Mouse (Mus musculus): ENCODE measurements around the gene Whrn. TPM values are rescaled to one million over a fixed set of nuclear protein-coding genes. Genes with fewer than 3 reads are reported as not detected.
A peak's percentile ranks its signal among the peaks of the same experiment; 100 is the strongest.

Gene Whrn
- polyA plus RNA-seq, 1 experiment from 2014 or later, result 5.9 TPM

DNA sequence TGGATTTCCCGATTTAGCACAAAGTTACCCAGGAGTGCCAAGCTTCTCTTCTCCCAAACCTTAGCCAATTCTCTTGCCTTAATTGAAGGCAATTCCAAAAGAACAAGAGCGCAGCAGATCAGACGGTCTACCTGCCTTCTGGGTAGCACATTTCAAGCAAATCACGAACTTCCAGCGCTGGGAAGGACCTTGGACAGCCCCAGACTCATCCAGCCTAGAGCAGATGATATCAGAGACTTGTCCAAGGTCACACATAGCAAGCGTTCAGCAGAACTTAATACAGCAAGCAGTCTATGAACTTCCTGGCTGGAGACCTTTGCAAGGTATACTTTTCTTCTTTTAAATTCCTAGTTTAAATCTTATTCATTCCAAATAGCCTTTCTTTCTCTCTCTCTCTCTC lies 4.3 kb downstream of the Whrn start:
- Histone ChIP-seq H3K27ac (no peak overlapping the region), H3K36me3 (no peaks in the 10 kb centered on the region), H3K27me3 (peaks cover 21% of the 10 kb centered on the region), H3K4me2 (no peak overlapping the region), H3K9ac (no peak overlapping the region), H3K4me1 (peaks cover 36% of the 10 kb centered on the region), H3K4me3 (no peak overlapping the region), H3K9me3 (no peaks in the 10 kb centered on the region)
- ATAC-seq (ENCODE audit: insufficient number of reproducible peaks, insufficient read depth, low FRiP score, low TSS enrichment, low read depth), result no peak
- 73% methylated on average over 6 of the region's 6 CpGs for WGBS

DNA sequence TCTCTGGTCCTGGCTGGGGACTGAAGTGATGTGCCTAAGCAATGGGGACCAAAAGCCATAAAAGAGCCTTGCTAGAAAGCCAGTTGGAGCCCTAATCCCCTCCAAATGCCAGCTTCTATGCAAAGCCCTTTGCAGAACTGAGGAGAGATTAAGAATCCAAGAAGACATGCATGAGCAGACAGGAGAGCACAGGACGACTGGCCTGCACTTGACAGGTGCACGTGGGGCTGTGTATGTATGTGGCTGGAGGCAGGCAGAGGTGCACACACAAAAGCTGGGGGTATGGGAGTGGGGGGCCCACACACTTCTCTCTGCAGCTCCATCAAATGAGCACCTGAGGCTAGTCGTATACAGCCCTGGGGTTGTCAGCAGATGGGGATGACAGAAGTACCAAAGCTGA lies 5.6 kb downstream of the Whrn start:
- no peak overlapping the region for H3K4me3 ChIP-seq
- ATAC-seq (ENCODE audit: insufficient number of reproducible peaks, insufficient read depth, low FRiP score, low TSS enrichment, low read depth), result no peak
- H3K4me1 ChIP-seq, result peaks cover 26% of the 10 kb centered on the region
- H3K27me3 ChIP-seq, result peaks cover 16% of the 10 kb centered on the region
- no peak overlapping the region for H3K4me2 ChIP-seq
- H3K36me3 ChIP-seq, result no peaks in the 10 kb centered on the region
- H3K9ac ChIP-seq, result no peak overlapping the region
- no peaks in the 10 kb centered on the region for H3K9me3 ChIP-seq
- WGBS, result 48% methylated on average over 3 of the region's 3 CpGs
- H3K27ac ChIP-seq, result no peak overlapping the region

DNA sequence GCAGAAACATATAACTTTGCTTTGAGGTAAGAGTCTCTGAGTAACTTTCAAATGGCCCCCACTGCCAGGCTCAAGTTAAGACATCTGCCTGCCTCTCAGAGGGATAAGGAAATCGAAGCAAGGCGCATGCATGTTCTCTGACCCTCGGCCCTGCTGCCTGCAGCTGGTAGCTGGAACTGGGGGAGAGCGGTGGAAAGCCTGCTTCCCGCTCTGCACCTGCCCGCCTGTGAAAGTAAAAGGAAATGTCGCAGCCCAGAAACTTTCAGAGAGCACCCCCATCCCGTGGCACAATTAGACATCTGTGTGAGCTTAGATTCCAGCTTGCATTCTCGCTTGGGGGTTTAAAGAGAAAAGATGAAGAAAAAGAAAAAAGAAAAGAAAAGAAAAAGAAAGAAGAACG lies 6.1 kb downstream of the Whrn start:
- Histone ChIP-seq H3K27ac (no peak overlapping the region), H3K9me3 (no peaks in the 10 kb centered on the region), H3K27me3 (peaks cover 11% of the 10 kb centered on the region), H3K36me3 (no peaks in the 10 kb centered on the region), H3K9ac (no peak overlapping the region), H3K4me1 (peaks cover 22% of the 10 kb centered on the region), H3K4me3 (no peak overlapping the region), H3K4me2 (no peak overlapping the region)
- WGBS, result 67% methylated on average over 10 of the region's 10 CpGs
- ATAC-seq (ENCODE audit: insufficient number of reproducible peaks, insufficient read depth, low FRiP score, low TSS enrichment, low read depth), result no peak

DNA sequence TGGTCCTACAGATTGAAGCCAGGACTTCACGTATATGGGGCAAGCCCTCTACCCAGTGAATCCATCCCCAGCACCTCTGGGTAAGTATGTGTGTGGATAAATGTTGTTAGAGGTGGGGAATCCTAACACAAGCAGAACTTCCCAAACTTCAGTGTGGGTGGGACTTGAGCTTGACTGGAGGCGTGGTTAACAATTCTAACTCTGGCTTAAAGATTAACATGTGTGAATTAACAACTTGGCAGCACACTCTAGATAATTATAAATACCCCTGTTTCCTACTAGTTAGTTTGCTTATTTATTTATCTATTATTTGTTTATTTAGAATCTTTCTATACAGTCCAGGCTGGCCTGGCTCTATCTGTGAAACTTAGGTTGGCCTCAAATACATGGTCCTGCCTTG lies 7.9 kb downstream of the Whrn start:
- ATAC-seq (ENCODE audit: insufficient number of reproducible peaks, insufficient read depth, low FRiP score, low TSS enrichment, low read depth), result no peak
- H3K9me3 ChIP-seq, result no peaks in the 10 kb centered on the region
- peaks cover 5% of the 10 kb centered on the region; the same call in 1 of the 2 replicates for H3K27me3 ChIP-seq
- 94% methylated on average over 2 of the region's 2 CpGs for WGBS
- no peak overlapping the region for H3K9ac ChIP-seq
- no peaks in the 10 kb centered on the region for H3K36me3 ChIP-seq
- H3K4me2 ChIP-seq, result no peak overlapping the region
- H3K4me1 ChIP-seq, result 0 out of 2 replicates have a peak, but pooled peaks cover 7% of the 10 kb centered on the region
- H3K27ac ChIP-seq, result no peak overlapping the region
- no peak overlapping the region for H3K4me3 ChIP-seq

DNA sequence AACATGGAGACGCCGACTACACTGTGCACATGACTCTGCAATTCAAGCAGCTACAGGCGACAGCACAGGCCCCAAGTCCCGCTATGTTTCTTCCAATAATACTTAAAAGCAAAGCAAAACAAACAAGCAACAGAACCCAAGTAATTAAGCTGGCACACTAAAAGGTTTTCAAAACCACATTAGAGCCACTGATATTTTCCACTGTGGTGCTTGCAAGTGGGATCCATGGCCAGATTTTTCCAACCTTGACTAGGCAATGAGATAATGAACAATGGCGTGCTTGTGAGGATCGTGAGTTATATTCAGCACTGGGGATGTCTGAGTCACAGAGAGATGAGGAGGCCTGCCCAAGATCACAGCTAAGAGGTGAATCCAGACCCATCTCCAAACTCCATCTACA lies 8.5 kb downstream of the Whrn start:
- no peaks in the 10 kb centered on the region for H3K27me3 ChIP-seq
- no peak overlapping the region for H3K4me2 ChIP-seq
- H3K4me3 ChIP-seq, result no peak overlapping the region
- H3K9ac ChIP-seq, result no peak overlapping the region
- H3K27ac ChIP-seq, result no peak overlapping the region
- ATAC-seq (ENCODE audit: insufficient number of reproducible peaks, insufficient read depth, low FRiP score, low TSS enrichment, low read depth), result no peak
- H3K4me1 ChIP-seq, result 0 out of 2 replicates have a peak, but pooled peaks cover 7% of the 10 kb centered on the region
- H3K36me3 ChIP-seq, result no peaks in the 10 kb centered on the region
- H3K9me3 ChIP-seq, result no peaks in the 10 kb centered on the region
- 70% methylated on average over 6 of the region's 6 CpGs for WGBS

DNA sequence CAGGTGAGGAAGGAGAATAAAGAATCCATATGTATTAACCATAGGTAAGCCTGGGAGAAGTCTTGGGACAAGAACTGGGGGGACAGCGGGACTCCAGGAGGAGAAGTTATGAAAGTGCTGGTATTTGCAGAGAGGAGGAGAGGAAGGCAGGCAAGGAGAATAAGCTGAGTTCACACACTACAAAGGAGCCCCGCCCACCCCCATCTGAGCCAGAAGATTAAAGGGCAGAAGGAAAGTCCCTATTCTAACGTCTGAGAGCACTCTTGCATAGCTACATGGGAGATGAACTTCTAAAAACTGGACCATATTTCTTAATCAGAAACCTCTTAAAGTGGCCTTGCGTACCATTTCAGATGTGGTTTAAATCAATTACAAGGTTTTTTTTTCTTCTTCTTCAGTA lies 9.3 kb downstream of the Whrn start:
- no peaks in the 10 kb centered on the region for H3K27me3 ChIP-seq
- no peak overlapping the region for H3K4me3 ChIP-seq
- WGBS, result 44% methylated on average over 4 of the region's 4 CpGs
- no peaks in the 10 kb centered on the region for H3K36me3 ChIP-seq
- H3K4me1 ChIP-seq, result 0 out of 2 replicates have a peak, but pooled peaks cover 7% of the 10 kb centered on the region
- H3K4me2 ChIP-seq, result no peak overlapping the region
- H3K27ac ChIP-seq, result no peak overlapping the region
- H3K9ac ChIP-seq, result no peak overlapping the region
- no peak for ATAC-seq (ENCODE audit: insufficient number of reproducible peaks, insufficient read depth, low FRiP score, low TSS enrichment, low read depth)
- H3K9me3 ChIP-seq, result no peaks in the 10 kb centered on the region

DNA sequence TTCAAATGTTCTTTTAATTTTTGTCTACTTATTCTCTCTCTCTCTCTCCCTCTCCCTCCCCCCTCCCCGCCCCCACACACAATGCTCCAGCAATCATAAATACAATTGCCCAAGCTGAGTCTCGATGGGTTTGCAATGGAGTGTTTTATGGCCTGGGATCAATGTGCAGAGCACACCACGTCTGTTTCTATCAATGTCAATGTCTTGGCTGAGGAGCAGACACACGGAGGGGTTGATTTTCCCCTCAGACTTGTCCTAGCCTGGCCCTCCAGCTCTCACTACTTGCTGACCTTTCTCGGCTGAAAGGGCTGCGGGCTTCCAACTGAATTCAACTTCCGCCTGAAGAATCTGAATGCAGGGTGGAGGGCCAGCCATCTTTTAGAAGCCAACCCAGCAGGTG lies 12.1 kb downstream of the Whrn start:
- Histone ChIP-seq H3K36me3 (no peaks in the 10 kb centered on the region), H3K9ac (no peak overlapping the region), H3K4me2 (no peak overlapping the region), H3K27me3 (no peaks in the 10 kb centered on the region), H3K27ac (no peak overlapping the region), H3K4me3 (no peak overlapping the region), H3K9me3 (no peaks in the 10 kb centered on the region), H3K4me1 (peaks cover 9% of the 10 kb centered on the region)
- 63% methylated on average over 7 of the region's 7 CpGs for WGBS
- ATAC-seq (ENCODE audit: insufficient number of reproducible peaks, insufficient read depth, low FRiP score, low TSS enrichment, low read depth), result no peak

DNA sequence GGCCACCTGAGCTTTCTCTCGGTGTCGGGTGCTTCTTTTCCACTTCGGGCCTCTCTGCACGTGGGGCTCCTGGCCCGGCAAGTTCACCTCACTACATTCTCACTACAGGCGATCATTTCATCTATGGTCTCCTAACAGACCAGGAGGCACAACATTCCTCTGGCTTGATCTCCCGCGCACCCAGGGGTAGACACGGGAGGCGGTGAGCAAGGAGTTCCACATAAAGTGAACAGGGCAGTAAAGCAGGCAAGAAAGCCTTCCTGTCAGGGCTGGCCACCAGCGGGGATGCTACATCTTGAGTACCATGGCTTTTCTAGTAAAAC lies 15.0 kb downstream of the Whrn start:
- ATAC-seq (ENCODE audit: insufficient number of reproducible peaks, insufficient read depth, low FRiP score, low TSS enrichment, low read depth), result no peak
- no peak overlapping the region for H3K27ac ChIP-seq
- 0 out of 2 replicates have a peak overlapping the region, but pooled peaks have one; percentile 32 for H3K9ac ChIP-seq

DNA sequence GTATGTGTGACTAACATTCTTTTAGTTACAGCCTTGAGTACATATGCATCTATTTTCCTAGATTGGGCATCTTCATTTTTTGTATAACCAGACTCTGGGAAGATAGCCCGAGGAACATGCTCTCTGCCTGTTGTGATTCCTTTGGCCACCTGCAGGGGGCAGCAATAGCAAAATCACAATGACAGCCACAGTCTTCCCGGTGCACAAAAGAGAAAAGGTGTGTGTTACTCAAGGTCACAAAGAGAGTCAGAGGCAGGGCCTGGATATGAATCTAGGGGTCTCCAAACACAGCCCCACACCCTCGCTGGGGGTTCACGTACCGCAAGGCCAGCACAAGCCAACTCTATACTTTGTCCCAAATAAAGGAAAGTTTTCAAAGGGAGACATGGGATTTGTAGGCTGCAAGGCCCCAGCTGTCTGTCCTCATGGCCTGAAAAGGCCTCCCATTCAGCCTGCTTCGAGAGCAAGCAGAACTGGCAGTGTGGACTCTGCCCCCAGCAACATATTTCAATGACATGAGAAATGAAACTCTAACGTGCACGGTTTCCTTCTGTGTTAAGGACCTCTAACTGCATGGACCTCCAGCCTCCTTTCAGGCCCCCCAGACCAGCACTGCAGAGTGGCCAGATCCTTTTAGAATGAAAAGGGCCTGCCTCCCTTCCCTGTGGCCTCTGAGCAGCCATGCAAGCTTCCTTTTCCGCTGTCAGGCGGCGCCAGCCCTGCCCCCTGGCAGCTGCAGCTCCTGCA lies 15.5 kb downstream of the Whrn start:
- Histone ChIP-seq H3K4me1 (peaks cover 11% of the 10 kb centered on the region), H3K27ac (no peak overlapping the region), H3K4me2 (peak overlapping the region; percentile 14; the same call in 1 of the 2 replicates), H3K27me3 (no peaks in the 10 kb centered on the region), H3K9me3 (no peaks in the 10 kb centered on the region), H3K4me3 (no peak overlapping the region), H3K9ac (0 out of 2 replicates have a peak overlapping the region, but pooled peaks have one; percentile 32), H3K36me3 (no peaks in the 10 kb centered on the region)
- ATAC-seq (ENCODE audit: insufficient number of reproducible peaks, insufficient read depth, low FRiP score, low TSS enrichment, low read depth), result no peak
- 37% methylated on average over 11 of the region's 11 CpGs for WGBS

More for the DNA sequence above, 15.0 kb downstream of the Whrn start:
- peaks cover 9% of the 10 kb centered on the region for H3K4me1 ChIP-seq
- H3K36me3 ChIP-seq, result no peaks in the 10 kb centered on the region
- peak overlapping the region; percentile 14; the same call in 1 of the 2 replicates for H3K4me2 ChIP-seq
- WGBS, result 44% methylated on average over 11 of the region's 11 CpGs
- H3K4me3 ChIP-seq, result no peak overlapping the region
- H3K9me3 ChIP-seq, result no peaks in the 10 kb centered on the region
- H3K27me3 ChIP-seq, result no peaks in the 10 kb centered on the region

DNA sequence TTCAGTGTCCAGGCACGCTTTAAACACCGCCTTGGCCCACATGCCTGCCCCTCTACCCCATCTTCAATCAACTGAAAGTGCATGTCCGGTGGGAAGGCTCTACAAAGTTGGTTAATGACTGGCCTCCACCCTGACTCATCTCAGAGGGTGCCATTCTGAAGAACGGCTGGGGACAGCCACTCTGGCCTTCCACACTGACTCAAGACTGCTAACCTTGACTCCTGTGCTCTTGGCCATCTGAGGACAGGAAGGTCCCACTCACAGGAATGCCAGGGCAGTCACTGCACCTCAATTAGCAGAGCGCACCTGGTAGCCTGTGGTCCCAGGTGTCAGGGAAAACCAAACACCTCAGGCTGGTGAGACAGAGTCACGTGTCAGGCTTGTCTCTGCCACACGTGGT lies 17.8 kb downstream of the Whrn start:
- no peaks in the 10 kb centered on the region for H3K27me3 ChIP-seq
- H3K9me3 ChIP-seq, result no peaks in the 10 kb centered on the region
- H3K27ac ChIP-seq, result no peak overlapping the region
- H3K4me1 ChIP-seq, result peaks cover 19% of the 10 kb centered on the region
- no peak overlapping the region for H3K4me2 ChIP-seq
- H3K9ac ChIP-seq, result no peak overlapping the region
- H3K36me3 ChIP-seq, result no peaks in the 10 kb centered on the region
- 76% methylated on average over 7 of the region's 7 CpGs for WGBS
- H3K4me3 ChIP-seq, result no peak overlapping the region
- ATAC-seq (ENCODE audit: insufficient number of reproducible peaks, insufficient read depth, low FRiP score, low TSS enrichment, low read depth), result no peak

DNA sequence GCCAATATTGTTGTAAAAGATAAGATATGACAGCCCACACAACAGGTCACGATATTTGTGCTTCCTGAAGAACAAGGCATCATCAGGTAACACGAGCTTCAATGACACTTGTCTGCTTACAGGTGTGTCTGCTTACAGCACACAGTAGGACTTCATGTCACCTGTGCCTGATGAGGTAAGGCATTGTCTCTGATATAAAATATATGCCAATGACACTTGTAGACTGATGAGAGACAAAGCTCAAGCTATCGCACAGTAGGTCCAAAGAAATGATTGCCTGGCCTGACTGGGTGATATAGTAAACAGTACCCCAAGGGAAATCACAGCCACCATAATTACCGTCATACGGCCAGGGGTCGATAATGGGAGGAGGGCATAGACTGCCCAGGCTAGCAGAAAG lies 18.9 kb downstream of the Whrn start:
- H3K4me2 ChIP-seq, result no peak overlapping the region
- peaks cover 19% of the 10 kb centered on the region for H3K4me1 ChIP-seq
- no peaks in the 10 kb centered on the region for H3K36me3 ChIP-seq
- H3K9ac ChIP-seq, result no peak overlapping the region
- H3K27ac ChIP-seq, result no peak overlapping the region
- H3K4me3 ChIP-seq, result no peak overlapping the region
- no peaks in the 10 kb centered on the region for H3K9me3 ChIP-seq
- no peak for ATAC-seq (ENCODE audit: insufficient number of reproducible peaks, insufficient read depth, low FRiP score, low TSS enrichment, low read depth)
- no peaks in the 10 kb centered on the region for H3K27me3 ChIP-seq
- 87% methylated on average over 6 of the region's 6 CpGs for WGBS

DNA sequence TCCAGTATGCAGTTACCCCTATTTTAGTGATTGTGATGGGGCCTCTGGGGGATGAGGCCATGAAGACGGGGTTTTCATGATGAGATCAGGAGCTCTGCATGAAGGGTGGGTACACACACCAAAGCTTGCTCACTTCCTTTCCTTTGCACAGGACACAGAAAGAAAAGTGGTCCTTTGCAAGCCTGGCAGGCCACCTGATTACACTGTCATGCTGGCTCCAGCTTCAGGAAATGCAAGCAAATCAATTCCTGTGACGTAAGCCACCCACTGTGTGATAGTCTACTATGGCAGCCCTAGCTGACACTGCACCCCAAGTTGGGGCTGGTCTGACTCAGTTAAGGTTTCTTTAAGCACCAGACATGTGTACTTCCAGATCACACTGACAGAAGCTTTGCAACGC lies 20.6 kb downstream of the Whrn start:
- H3K9ac ChIP-seq, result no peak overlapping the region
- no peaks in the 10 kb centered on the region for H3K9me3 ChIP-seq
- H3K4me1 ChIP-seq, result peaks cover 10% of the 10 kb centered on the region
- no peak overlapping the region for H3K4me2 ChIP-seq
- no peak for ATAC-seq (ENCODE audit: insufficient number of reproducible peaks, insufficient read depth, low FRiP score, low TSS enrichment, low read depth)
- H3K27me3 ChIP-seq, result no peaks in the 10 kb centered on the region
- no peak overlapping the region for H3K27ac ChIP-seq
- H3K4me3 ChIP-seq, result no peak overlapping the region
- 63% methylated on average over 3 of the region's 3 CpGs for WGBS
- 0 out of 2 replicates have a peak, but pooled peaks cover 2% of the 10 kb centered on the region for H3K36me3 ChIP-seq
